Mouse (Mus musculus) thymus, postnatal 4 days (tissue): Measurements from ENCODE around the gene Rtl4.

ENCODE experiments used
- DNase-seq: peaks from one replicate; pipeline ENCODE4 v3.0.0; 2021

The Rtl4 gene

DNA sequence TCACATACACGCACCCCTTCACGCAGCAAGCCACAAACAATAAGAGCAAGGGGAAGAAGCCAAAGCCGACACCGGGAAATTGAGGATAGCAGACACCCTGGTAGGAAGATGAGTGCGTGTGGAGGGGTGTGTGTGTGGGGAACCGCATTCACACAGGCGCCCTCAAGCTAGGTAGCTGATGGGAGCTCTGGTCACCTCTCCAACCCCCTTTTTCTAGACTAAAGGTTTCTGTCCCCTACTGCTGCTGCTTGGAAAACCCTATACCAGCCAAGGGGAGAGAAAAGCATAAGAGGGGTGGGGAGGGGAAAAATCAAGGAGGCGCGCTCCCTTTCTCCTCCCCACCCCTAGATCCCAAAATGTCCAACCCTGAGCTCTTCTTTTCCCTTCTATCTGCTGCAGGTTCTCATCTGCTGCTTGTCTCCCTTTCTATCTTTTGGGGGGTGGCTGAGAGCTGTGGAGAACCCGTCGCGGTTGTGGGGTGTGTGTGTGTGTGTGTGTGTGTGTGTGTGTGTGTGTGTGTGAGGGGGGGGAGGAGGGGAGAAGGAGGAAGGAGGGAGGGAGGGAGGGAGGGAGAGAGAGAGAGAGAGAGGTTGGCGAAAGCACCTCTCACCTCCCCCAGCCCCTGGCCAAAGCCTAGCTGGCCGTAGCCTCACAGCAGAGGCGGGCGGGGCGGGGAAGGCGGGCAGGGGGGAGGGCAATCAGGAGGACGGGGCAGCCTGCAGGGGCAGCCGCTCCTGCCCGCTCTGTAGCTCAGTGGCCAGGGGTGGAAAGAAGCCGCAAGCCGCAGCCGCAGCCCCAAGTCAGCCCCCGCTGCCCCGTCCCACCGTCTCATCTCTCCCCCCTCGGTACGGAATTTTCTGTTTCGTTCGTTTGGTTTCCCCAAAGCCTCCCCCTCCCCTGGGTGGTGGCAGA, at the start of gene Rtl4:
TSS of gene Rtl4 (plus strand) at position 701 of the 912 bp plus-strand sequence.
- no peak for DNase-seq

DNA sequence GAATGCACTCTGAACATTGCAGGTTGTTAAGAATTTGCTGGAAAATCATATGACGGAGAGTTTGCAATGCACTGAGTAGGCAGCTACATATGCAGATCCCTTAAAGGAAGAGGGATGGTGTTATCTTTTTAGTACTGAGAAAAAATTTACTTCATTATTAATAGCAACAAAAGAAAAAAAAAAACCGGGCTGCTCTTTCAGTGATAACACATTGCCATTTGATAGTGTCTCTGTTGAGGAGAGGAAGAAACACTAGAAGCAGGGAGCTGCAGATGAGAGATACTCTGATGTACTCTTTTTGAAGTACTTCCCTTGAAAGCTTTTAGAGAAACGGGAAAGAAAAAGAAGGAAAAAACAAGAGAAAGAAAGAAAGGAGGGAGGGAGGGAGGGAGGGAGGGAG, 44.0 kb upstream of the Rtl4 start:
- no peak for DNase-seq

DNA sequence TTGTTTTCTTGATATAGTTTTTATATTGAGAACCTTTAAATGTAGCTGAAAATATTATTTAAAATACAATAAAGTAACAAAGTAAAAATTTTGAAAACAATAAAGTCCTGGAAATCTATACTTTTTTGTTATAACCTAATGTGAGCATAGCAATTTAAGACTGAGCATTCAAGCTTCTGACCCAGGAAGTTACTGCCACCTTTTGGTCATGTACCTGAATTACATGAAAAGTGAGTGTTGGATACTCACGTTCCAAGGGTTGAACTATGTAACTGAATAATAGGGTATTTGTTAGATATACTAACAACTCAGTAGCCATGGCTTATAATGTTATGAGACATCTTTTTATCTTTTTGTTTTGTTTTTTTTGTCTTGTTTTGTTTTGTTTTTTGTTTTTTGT, 43.3 kb upstream of the Rtl4 start:
- no peak for DNase-seq

DNA sequence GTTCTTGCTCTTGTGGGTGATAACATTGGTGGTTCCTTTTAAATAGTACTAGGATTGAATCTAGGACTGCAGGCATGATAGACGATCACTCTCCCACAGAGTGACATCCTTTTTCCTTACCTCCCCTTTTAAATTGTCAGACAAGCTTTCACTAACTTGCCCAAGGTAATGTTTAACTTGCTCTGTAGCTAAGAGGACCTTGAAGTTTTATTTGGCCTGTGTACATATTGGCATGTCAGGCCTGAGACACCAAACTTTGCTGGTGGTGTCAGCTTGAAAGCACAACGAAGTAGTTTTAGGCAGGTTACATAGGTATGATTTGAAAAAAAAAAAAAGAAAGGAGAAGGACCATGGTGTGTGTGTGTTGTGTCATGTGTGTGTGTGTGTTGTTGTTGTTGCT, 36.5 kb upstream of the Rtl4 start:
- DNase-seq: no peak

DNA sequence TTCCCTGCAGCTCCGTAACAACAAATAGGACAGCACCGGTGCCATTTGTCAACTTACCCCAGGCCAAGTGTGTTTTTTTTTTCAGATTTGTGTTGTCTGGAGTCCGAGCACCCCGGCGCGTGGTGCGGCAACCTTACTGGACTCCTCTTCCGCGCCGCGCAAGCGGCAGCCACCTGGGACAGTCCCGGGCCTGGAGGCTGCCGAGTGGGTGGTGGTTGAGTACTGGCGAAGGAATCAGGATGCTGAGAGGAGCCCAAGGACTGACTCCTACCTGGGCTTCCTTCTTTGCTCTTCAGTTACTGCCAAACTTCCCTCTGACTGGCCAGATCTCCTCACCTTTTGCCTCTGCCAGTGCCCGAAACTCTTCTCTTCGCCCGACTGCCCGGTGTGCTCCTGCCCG, 965 bp upstream of the Rtl4 start:
- no peak for DNase-seq

DNA sequence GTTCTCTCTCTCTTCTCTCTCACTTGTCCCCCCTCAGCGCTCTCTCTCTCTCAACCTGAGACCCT, 733 bp upstream of the Rtl4 start, which contains the start of gene Trpc5:
TSS of gene Trpc5 (minus strand) at position 39 of the 65 bp plus-strand sequence.
- no peak for DNase-seq

DNA sequence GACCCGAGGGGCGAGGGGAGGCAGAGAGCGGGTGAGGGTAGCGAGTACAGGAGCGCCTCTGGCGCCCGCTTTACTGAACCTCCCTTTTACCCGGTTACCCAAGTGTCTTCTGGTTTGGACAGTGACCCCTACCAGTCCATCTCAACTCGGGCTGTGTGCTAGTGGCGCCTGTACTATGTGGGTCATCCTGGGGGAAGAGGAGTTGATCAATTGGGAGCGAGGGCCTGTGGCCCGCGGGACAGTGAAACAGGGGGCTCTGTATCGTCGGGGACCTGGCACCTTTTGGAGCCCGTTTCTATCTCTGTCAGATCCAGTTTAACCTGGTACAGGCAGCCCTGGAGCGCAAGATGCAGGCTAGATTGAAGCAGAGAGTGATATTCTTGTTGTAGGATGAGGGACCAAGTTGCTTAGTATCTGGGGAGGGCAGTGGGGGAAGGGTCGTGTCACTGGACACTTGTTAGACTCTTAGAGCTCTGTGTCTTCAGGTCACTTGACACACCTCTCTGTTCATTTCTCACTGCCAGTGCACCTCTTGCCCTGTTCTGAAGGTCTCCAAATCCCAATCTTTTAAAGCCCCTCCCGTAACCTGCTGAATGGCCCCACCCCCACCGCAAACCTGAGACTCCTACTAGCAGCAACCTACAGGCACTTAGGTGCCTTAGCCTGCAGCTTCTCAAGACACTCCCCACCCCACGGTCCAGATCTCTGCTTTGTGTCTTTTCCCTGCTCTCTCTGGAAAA, 582 bp downstream of the Rtl4 start:
- no peak for DNase-seq

DNA sequence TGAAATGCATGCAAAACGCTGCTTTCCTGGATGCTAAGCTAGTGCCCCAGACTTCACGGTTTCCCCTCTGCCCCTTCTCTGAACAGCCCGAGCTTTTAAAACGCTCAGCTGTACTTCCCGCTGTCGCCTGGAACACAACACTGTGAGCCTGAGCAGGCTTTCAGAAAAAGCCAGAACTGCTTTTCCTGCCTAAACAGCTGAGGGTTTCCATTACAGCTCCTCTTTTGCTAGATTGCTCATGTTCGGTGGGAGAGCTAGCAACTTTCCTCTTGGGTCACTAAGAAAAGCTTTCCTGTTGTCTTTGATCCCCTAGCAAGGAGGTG, 1.1 kb downstream of the Rtl4 start:
- no peak for DNase-seq

DNA sequence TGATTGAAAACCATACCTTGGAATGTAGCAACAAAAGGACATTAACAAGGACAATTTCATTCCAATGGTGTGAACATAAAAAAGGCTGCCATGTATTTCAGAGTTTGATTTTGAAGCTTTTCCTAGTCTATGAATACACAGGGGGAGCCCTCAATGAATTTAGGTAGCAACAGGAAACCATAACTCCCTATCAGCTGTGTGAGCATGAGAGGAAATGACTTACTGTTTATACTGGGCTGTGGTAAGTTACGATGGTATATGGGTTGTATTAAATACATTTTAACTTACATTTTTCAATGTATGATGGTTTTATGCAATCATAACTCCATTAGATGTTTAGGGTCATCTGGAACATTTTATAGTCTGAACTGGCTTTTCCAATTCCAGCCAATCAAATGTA, 27.6 kb downstream of the Rtl4 start:
- no peak for DNase-seq

GRCm38 (mm10) chrX:144747528-144748049, 58.9 kb downstream of the Rtl4 start:
- DNase-seq: no peak

GRCm38 (mm10) chrX:144986980-144987379, 298.3 kb downstream of the Rtl4 start:
- no peak for DNase-seq

GRCm38 (mm10) chrX:145065484-145065913, 376.8 kb downstream of the Rtl4 start:
- no peak for DNase-seq

DNA sequence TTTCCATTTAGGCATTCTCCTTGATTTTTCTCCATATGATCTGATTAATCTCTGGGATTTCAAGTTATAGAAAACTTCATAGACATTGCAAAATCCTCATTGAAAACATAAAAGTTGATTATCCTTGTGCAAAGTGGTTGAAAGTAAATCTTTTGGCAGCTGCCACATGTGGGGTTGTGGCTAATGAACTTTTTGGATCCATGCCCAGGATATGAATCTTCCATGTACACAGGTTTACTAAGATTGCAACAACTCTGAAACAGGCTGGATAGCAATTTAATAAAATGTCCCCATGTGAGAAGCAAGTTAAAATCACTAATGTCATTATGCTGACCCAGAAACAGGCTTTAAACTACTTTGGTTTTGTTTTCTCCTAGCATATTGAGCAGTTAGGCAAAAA, 401.1 kb downstream of the Rtl4 start:
- DNase-seq: no peak

- no peak for DNase-seq
Observed at GRCm38 (mm10) chrX:145090360-145090759, 401.7 kb downstream of the Rtl4 start.

GRCm38 (mm10) chrX:145090964-145091363, 402.3 kb downstream of the Rtl4 start:
- no peak for DNase-seq
